Mouse (Mus musculus) brain, embryonic 14.5 days (tissue): Measurements from ENCODE around the gene Fstl4.
A peak's percentile ranks its signal among the peaks of the same experiment; 100 is the strongest.

Experiments used
- CTCF ChIP-seq: fragments of 200-500 bp; IDR thresholded peaks from 2 replicates; pipeline ENCODE4 v1.5.1; 2012; ENCODE audit warnings: inconsistent platforms, mild to moderate bottlenecking, moderate library complexity, borderline replicate concordance; ENCODE audit not compliant: insufficient read depth, insufficient read length; ENCODE audit errors: extremely low read depth
- POLR2A ChIP-seq: fragments of 200-500 bp; IDR thresholded peaks from 2 replicates; pipeline ENCODE4 v1.6.1; 2012; ENCODE audit warnings: mild to moderate bottlenecking, inconsistent platforms, borderline replicate concordance; ENCODE audit not compliant: poor library complexity, insufficient read depth, insufficient read length, severe bottlenecking; ENCODE audit errors: extremely low read depth

GRCm38 (mm10) chr11:53032336-53032735 is 267.9 kb downstream of the Fstl4 start:
- no peak for TF ChIP-seq POLR2A
- TF ChIP-seq CTCF, result peak; percentile 97
